Mouse (Mus musculus) E14TG2a.4 (cell line): Measurements from ENCODE around the gene 4930558K02Rik.

ENCODE experiments used
- CTCF ChIP-seq: conservative IDR thresholded peaks from 2 replicates; pipeline ENCODE4 v1.5.1; 2014; ENCODE audit warnings: low read length
- NANOG ChIP-seq: IDR thresholded peaks from 2 replicates; pipeline ENCODE4 v1.6.1; 2014; ENCODE audit warnings: borderline replicate concordance, low read length, mixed read lengths
- POU5F1 ChIP-seq: IDR thresholded peaks from 2 replicates; pipeline ENCODE4 v1.6.1; 2014; ENCODE audit warnings: low read length, borderline replicate concordance

DNA sequence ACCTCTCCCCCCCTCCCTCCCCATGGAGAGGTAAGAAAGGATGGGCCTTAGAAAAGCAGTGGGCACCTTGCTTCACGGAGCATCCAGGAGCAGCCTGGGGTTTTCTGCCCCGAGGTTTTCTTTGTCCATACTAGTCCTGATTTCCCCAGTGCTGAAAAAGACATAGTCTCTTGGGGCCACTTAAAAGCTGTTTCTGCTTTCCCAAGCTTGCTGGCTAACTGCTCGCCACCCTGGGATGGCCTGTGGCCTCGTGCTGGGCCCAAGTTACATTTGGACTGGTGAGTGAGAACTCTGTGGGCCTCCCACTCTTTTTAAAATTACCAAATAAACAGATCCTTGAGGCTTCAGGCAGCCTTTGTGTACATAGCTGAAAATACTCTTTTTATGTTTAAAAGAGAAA lies 2.1 kb downstream of the 4930558K02Rik start:
- TF ChIP-seq CTCF (no peak), NANOG (no peak), POU5F1 (no peak)
